Mouse (Mus musculus): ENCODE data around the gene Hbb-bs.
"Not testable (repeated sequence)": the region's sequence is repeated elsewhere in the genome, so short reads cannot be mapped to it uniquely, and the experiment has no call there.

Hbb-bs gene

DNA sequence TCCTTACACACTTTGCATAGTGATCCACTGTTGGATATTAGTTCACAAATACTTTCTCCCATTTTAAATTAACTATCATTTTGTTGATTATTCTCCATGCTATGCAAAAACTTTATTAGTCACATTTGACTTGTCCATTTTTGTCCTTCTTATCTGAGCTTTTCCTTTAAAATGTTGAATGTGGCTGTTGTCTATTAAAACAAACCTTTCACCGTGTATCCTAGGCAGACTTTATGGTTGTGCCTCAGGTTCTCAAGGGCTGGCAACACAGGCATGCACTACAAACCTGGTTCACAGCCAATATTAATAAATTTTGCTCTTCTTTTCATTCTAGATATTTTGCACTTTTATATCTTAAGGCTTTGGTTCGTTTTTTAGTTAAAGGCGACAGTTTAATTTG, 17.1 kb downstream of the Hbb-bs start:
- no peak for DNase-seq

DNA sequence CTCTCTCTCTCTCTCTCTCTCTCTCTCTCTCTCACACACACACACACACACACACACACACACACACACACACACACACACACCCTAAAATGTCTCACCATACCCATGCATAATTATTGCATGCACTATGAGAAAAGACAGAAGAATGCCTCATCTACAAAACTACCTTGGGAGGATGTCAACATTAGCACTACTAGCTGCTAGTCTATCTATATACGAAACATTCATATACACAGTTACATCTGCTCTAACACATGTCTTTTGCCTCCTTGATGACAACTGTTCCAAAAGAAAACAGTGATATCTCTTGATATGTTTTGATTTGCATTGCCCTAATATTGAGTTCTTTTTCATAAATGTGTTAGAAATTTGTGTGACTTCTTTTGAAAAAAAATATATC, 17.6 kb downstream of the Hbb-bs start:
- DNase-seq: no peak

DNA sequence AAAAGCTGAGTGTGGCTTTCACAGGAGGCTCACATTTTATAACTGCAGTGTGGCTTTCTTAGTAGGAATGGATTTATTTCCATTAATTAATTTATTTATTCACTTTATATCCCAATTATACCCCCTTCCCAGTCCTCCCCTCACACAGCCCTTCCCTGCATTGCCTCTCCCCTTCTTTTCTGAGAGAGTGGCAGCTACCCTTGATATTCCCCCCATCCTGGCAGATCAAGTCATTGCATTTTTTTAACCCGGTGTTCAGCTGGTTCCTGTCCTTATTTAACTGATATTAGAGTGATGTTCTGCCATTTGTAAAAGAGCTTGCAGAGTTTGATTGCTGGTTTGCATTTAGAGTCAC, 18.1 kb downstream of the Hbb-bs start:
- DNase-seq: no peak

DNA sequence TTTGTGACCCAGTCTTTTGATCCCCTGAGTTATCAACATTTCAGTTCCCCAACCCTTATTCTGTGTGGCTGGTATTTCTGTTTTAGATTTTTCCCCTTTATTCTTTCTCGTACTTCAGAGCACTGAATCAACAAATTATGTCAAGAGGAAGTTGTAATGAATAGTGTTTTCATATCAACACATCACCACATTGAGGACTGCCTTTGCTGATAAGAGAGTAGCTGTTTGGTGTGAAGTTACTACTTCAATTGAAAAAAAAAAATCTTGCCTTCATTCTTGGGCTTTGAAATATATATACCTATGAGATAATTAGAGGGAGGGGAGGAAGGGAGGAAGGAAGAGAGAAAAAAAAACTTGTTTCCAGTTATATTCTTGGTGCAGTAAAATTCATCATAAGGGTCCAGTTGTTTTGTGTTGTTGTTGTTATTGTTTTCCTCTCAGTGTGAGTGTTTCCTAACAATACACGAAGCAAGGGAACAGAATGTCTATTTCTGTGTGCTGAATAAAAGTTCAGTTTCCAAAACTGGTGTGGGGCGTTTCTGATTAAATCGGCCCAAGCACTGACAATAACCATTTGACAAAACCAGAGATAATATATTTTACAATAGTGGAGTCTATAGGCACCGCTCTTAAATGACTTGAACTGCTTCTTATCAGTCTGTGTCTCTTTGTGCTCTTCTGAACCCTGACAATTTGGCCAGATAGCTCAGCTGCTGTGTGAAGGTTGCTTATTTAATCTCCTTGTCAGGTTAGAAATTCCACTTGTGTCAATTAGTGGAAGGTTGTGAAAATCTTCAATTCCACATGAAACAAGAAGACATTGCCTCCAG, 18.7 kb downstream of the Hbb-bs start:
- DNase-seq: no peak

GRCm38 (mm10) chr7:103808120-103808519, 19.8 kb downstream of the Hbb-bs start:
- DNase-seq: not testable (repeated sequence)

DNA sequence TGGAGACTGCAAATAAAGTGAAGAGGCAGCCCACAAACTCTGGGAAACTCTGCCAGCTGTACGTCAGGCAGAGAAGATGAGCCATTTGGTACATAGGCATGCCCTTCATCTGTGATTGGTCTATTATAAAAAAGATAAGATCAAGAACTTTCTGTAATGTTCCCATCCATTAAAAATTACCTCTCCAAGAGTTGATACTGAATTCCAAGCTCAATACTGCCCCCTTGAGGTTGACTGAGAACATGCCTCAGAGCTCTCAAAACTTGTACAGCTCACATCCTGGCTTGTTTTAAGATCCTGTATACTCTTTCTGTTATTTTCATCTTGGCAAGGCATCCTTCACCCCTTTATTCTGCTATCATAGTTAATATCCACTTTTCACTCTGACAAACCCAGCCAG, 21.0 kb downstream of the Hbb-bs start:
- no peak for DNase-seq

DNA sequence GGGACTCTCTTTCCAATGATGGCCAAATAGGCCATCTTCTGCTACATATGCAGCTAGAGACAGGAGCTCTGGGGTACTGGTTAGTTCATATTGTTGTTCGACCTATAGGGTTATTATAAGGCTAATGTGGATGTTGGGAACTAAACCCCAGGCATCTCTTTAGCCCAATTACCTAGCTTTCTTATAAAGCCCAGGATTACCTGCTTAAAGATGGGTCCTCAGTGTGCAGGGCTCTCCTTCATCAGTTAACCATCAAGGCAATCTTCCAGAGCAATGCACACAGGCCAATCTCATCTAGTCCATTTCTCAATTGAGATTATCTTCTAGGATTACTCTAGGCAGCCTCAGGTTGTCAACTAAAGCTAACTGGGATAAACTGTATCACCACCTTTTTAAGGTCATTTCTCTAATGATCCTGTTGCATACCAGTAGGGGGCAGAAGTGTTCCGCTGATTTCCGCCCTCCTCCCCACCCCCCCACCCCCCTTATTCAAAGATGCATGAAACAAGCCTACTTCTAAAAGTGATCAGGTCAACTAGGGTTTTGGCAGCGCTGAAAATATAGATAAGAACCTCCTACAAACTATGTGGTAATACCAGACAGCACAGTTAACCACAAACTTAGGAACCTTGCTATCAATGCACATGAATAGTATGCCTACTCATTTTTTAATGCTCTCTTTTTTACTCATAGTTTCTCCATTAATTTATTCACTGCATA, 35.1 kb downstream of the Hbb-bs start:
- DNase-seq: no peak

GRCm38 (mm10) chr7:103791721-103792120, 36.2 kb downstream of the Hbb-bs start, which contains the start of gene Olfr67:
TSS of gene Olfr67 (minus strand) at chr7:103791821.
- DNase-seq: no peak

- no peak for DNase-seq
Observed at GRCm38 (mm10) chr7:103779598-103779997, 48.3 kb downstream of the Hbb-bs start, which contains the start of gene Olfr68. TSS of gene Olfr68 (minus strand) at chr7:103779698.

- DNase-seq: not testable (repeated sequence)
Observed at GRCm38 (mm10) chr7:103777652-103778051, 50.2 kb downstream of the Hbb-bs start.

Measured in right cerebral cortex, postnatal 14 days (tissue).